10 mouse cellular contexts compared by ENCODE assay signal in genomic region chr5:38308873-38309272, GRCm38 (mm10). TPM values are rescaled to one million over a fixed set of nuclear protein-coding genes. Genes with fewer than 3 reads are reported as not detected.
DNase-seq lines count a peak whose midpoint lies in the region; ATAC-seq and TF ChIP-seq lines count a peak whose summit lies in the region.
"Had no signal": no experiment of that assay in that cellular context is flagged by ENCODE, and none has a peak within 500 bp of the region (broad histone marks: within the 10 kb centered on the region; RNA-seq: fewer than 3 reads in every experiment).

No protein-coding gene starts in this region.

- H3K27ac ChIP-seq in kidney, embryonic 14.5 days (ENCODE audit: low read depth, low read length): no peak overlapping the region
- H3K27ac ChIP-seq in hindbrain, postnatal 0 days: no peak overlapping the region
- H3K27ac ChIP-seq: embryonic facial prominence, embryonic 13.5 days had no signal

- no peak for ATAC-seq in kidney, embryonic 14.5 days (ENCODE audit: low FRiP score, low TSS enrichment)
- peak; percentile 55 for ATAC-seq in hindbrain, postnatal 0 days
- ATAC-seq in megakaryocyte-erythroid progenitor cell, adult 5-6 weeks (replicated peaks; ENCODE audit: low FRiP score, low TSS enrichment, poor library complexity, severe bottlenecking): peak; percentile 82

- no peaks in the 10 kb centered on the region for H3K9me3 ChIP-seq in kidney, embryonic 14.5 days (ENCODE audit: control insufficient read depth, low read length)
- no peaks in the 10 kb centered on the region for H3K9me3 ChIP-seq in hindbrain, postnatal 0 days (ENCODE audit: low read length)
- H3K9me3 ChIP-seq: embryonic facial prominence, embryonic 13.5 days; megakaryocyte, embryonic 14.5 days had no signal

- no peak overlapping the region for H3K4me2 ChIP-seq in kidney, embryonic 14.5 days (replicated peaks; ENCODE audit: low read depth, low read length)
- no peak overlapping the region for H3K4me2 ChIP-seq in hindbrain, postnatal 0 days (ENCODE audit: low read depth, low read length)
- H3K4me2 ChIP-seq: embryonic facial prominence, embryonic 13.5 days had no signal

- H3K27me3 ChIP-seq in kidney, embryonic 14.5 days (ENCODE audit: control insufficient read depth, insufficient read depth, low read length): no peaks in the 10 kb centered on the region
- 0 out of 2 replicates have a peak, but pooled peaks cover 6% of the 10 kb centered on the region for H3K27me3 ChIP-seq in hindbrain, postnatal 0 days (ENCODE audit: insufficient read depth, low read length)
- H3K27me3 ChIP-seq in splenic B cell, adult 2 months (ENCODE audit: control insufficient read depth, insufficient read depth, low read length, poor library complexity, severe bottlenecking): no peaks in the 10 kb centered on the region

- no peaks in the 10 kb centered on the region for H3K36me3 ChIP-seq in kidney, embryonic 14.5 days (ENCODE audit: control insufficient read depth, insufficient read depth, low read length)
- H3K36me3 ChIP-seq in hindbrain, postnatal 0 days (ENCODE audit: insufficient read depth, low read length): no peaks in the 10 kb centered on the region
- no peaks in the 10 kb centered on the region for H3K36me3 ChIP-seq in splenic B cell, adult 2 months (ENCODE audit: control insufficient read depth, insufficient read depth, low read length, poor library complexity, severe bottlenecking)
- H3K36me3 ChIP-seq: embryonic facial prominence, embryonic 13.5 days had no signal

- no peak overlapping the region for H3K4me3 ChIP-seq in kidney, embryonic 14.5 days (ENCODE audit: low read length)
- H3K4me3 ChIP-seq in hindbrain, postnatal 0 days (ENCODE audit: low read length): no peak overlapping the region
- H3K4me3 ChIP-seq: embryonic facial prominence, embryonic 13.5 days; megakaryocyte, embryonic 14.5 days had no signal

- H3K4me1 ChIP-seq in kidney, embryonic 14.5 days (ENCODE audit: control insufficient read depth, insufficient read depth, low read length): no peaks in the 10 kb centered on the region
- no peaks in the 10 kb centered on the region for H3K4me1 ChIP-seq in hindbrain, postnatal 0 days (ENCODE audit: insufficient read depth, low read length)
- H3K4me1 ChIP-seq: embryonic facial prominence, embryonic 13.5 days had no signal

- WGBS in kidney, embryonic 14.5 days: 54% methylated on average over 5 of the region's 5 CpGs
- WGBS in hindbrain, postnatal 0 days: 48% methylated on average over 5 of the region's 5 CpGs

- DNase-seq in kidney, adult 11 months: peak; percentile 43
- DNase-seq in adipocyte (ENCODE audit: low spot score): peak; percentile 79
- peak; percentile 82 for DNase-seq in embryo, embryonic 10 days (ENCODE audit: low spot score)
- DNase-seq in hindbrain, postnatal 0 days (ENCODE audit: low spot score): peak; percentile 67
- DNase-seq in left cerebral cortex, adult 8-10 months (ENCODE audit: low spot score in 2 of 2): peak; percentile 25
- DNase-seq in splenic B cell, adult 2 months (ENCODE audit: low read depth, low spot score): peak; percentile 68

- peak; percentile 62 for TF ChIP-seq CTCF in hindbrain, postnatal 0 days (IDR thresholded peaks at IDR 0.05; ENCODE audit: low read depth)

- no peak overlapping the region for H3K9ac ChIP-seq in kidney, embryonic 14.5 days (ENCODE audit: low read depth, low read length)
- no peak overlapping the region for H3K9ac ChIP-seq in hindbrain, postnatal 0 days (replicated peaks; ENCODE audit: low read length)
- H3K9ac ChIP-seq: embryonic facial prominence, embryonic 13.5 days had no signal

RNA-seq across cellular contexts. Expression of gene Drd5, which starts 10.3 kb away (rescaled TPM):
- polyA plus RNA-seq in kidney, embryonic 14.5 days (2014; fragmentation: Nextera tagmentation; extraction: Ambion mirVana): not detected in 2 replicates
- 1.1 and 2.8 TPM in 2 replicates for total RNA-seq in hindbrain, postnatal 0 days (2014; rRNA removed)
- polyA plus RNA-seq in hindbrain, postnatal 0 days (2015; fragmentation: Nextera tagmentation; extraction: Ambion mirVana): 1.7 and 2.0 TPM in 2 replicates
- 1 to 10 TPM; 2.0 to 2.9 (median 2.6) TPM for total RNA-seq in left cerebral cortex, adult 8-10 months (2022)
- not detected in 2 replicates for total RNA-seq in megakaryocyte-erythroid progenitor cell, adult 5-6 weeks (2014; fragmentation: Nextera tagmentation)
- total RNA-seq in megakaryocyte-erythroid progenitor cell, adult 5-6 weeks (2017): not detected in 2 replicates

RNA-seq across cellular contexts. Expression of gene Otop1, which starts 33.1 kb away (rescaled TPM):
- polyA plus RNA-seq in kidney, embryonic 14.5 days (2014; fragmentation: Nextera tagmentation; extraction: Ambion mirVana): not detected in 2 replicates
- total RNA-seq in hindbrain, postnatal 0 days (2014; rRNA removed): 0.10 TPM in 1 of 2 replicates, not detected in the other
- 0.10 TPM in 1 of 2 replicates, not detected in the other for polyA plus RNA-seq in hindbrain, postnatal 0 days (2015; fragmentation: Nextera tagmentation; extraction: Ambion mirVana)
- total RNA-seq in left cerebral cortex, adult 8-10 months (2022): not detected
- not detected in 2 replicates for total RNA-seq in megakaryocyte-erythroid progenitor cell, adult 5-6 weeks (2014; fragmentation: Nextera tagmentation)
- not detected in 2 replicates for total RNA-seq in megakaryocyte-erythroid progenitor cell, adult 5-6 weeks (2017)
- polyA plus RNA-seq: embryonic facial prominence, embryonic 13.5 days had no signal

RNA-seq across cellular contexts. Expression of gene Tmem128, which starts 48.9 kb away (rescaled TPM):
- polyA plus RNA-seq in kidney, embryonic 14.5 days (2014; fragmentation: Nextera tagmentation; extraction: Ambion mirVana): 103 and 114 TPM in 2 replicates
- 78.4 and 105 TPM in 2 replicates for total RNA-seq in hindbrain, postnatal 0 days (2014; rRNA removed)
- 108 and 114 TPM in 2 replicates for polyA plus RNA-seq in hindbrain, postnatal 0 days (2015; fragmentation: Nextera tagmentation; extraction: Ambion mirVana)
- 10 to 100 TPM; 29.3 to 31.0 (median 29.8) TPM for total RNA-seq in left cerebral cortex, adult 8-10 months (2022)
- total RNA-seq in megakaryocyte-erythroid progenitor cell, adult 5-6 weeks (2014; fragmentation: Nextera tagmentation): 35.4 and 43.3 TPM in 2 replicates
- 16.2 and 28.8 TPM in 2 replicates for total RNA-seq in megakaryocyte-erythroid progenitor cell, adult 5-6 weeks (2017)

Comparison
In these comparisons a context has a peak if more than half of its experiments do, and no peak if none do; other contexts are left out.
1. DNase-seq: peak in every context shown above with its lines; median percentile 82 in embryo, embryonic 10 days; 79 in adipocyte; 68 in splenic B cell, adult 2 months; 67 in hindbrain, postnatal 0 days; 43 in kidney, adult 11 months; 25 in left cerebral cortex, adult 8-10 months.